Mouse (Mus musculus) right cerebral cortex, adult 2 months (tissue): ENCODE data around the gene Pitx2.
A peak's percentile ranks its signal among the peaks of the same experiment; 100 is the strongest.

Source experiments
- DNase-seq, 2 experiments: peaks; one replicate each; pipeline ENCODE4 v3.0.0; 2021 to 2022; ENCODE audit warnings: low spot score in 2 of 2

Pitx2 gene

GRCm38 (mm10) chr3:129199609-129200500, at the start of gene Pitx2:
TSS of gene Pitx2 (plus strand) at chr3:129199878.
- DNase-seq = no peak

- DNase-seq = no peak
These were observed 49.7 kb upstream of the Pitx2 start for GRCm38 (mm10) chr3:129150001-129150400.

GRCm38 (mm10) chr3:129151096-129151685, 48.5 kb upstream of the Pitx2 start:
- no peak for DNase-seq

GRCm38 (mm10) chr3:129158812-129159370, 40.8 kb upstream of the Pitx2 start:
- DNase-seq = no peak

GRCm38 (mm10) chr3:129161333-129162035, 38.2 kb upstream of the Pitx2 start:
- DNase-seq = no peak

GRCm38 (mm10) chr3:129164246-129164645, 35.4 kb upstream of the Pitx2 start:
- no peak for DNase-seq

- DNase-seq = no peak
These were observed 34.0 kb upstream of the Pitx2 start for GRCm38 (mm10) chr3:129165715-129166114.

- no peak for DNase-seq
These were observed 33.0 kb upstream of the Pitx2 start for GRCm38 (mm10) chr3:129166684-129167083.

- DNase-seq = no peak
These were observed 29.3 kb upstream of the Pitx2 start for GRCm38 (mm10) chr3:129170416-129170815.

GRCm38 (mm10) chr3:129171789-129172188, 27.9 kb upstream of the Pitx2 start:
- DNase-seq = no peak

GRCm38 (mm10) chr3:129194436-129194835, 5.2 kb upstream of the Pitx2 start:
- no peak for DNase-seq

- DNase-seq = peak in 1 of 2 experiments; percentile 1
These were observed 4.6 kb upstream of the Pitx2 start for GRCm38 (mm10) chr3:129195036-129195435.

GRCm38 (mm10) chr3:129195816-129196549, 3.7 kb upstream of the Pitx2 start:
- DNase-seq = peak in 1 of 2 experiments; percentile 2

- DNase-seq = peak in 1 of 2 experiments; percentile 2
These were observed 3.1 kb upstream of the Pitx2 start for GRCm38 (mm10) chr3:129196550-129196919.

GRCm38 (mm10) chr3:129197035-129197434, 2.6 kb upstream of the Pitx2 start:
- DNase-seq = peak in 1 of 2 experiments; percentile 1

- DNase-seq = no peak
These were observed 1.7 kb upstream of the Pitx2 start for GRCm38 (mm10) chr3:129197786-129198626.

GRCm38 (mm10) chr3:129198627-129198903, 1.1 kb upstream of the Pitx2 start:
- DNase-seq = no peak

- DNase-seq = no peak
These were observed 494 bp upstream of the Pitx2 start for GRCm38 (mm10) chr3:129199160-129199608.

GRCm38 (mm10) chr3:129200501-129200890, 818 bp downstream of the Pitx2 start:
- DNase-seq = no peak

GRCm38 (mm10) chr3:129201156-129201555, 1.5 kb downstream of the Pitx2 start:
- no peak for DNase-seq
